Mouse (Mus musculus) megakaryocyte progenitor cell, adult 5-6 weeks (primary cell): ENCODE results near the gene Vmn2r58. TPM values are rescaled to one million over a fixed set of nuclear protein-coding genes. Genes with fewer than 3 reads are reported as not detected.
"Not testable (repeated sequence)": the region's sequence is repeated elsewhere in the genome, so short reads cannot be mapped to it uniquely, and the experiment has no call there.

ENCODE experiments used
- ATAC-seq: replicated peaks from 2 replicates; pipeline ENCODE4 v1.8.0; 2016; ENCODE audit warnings: mild to moderate bottlenecking, moderate TSS enrichment, inconsistent platforms; ENCODE audit not compliant: poor library complexity
- total RNA-seq, 2 experiments: library from RNA; stranded (forward) in 1 of 2; stranded (reverse) in 1 of 2; fragments of 157-497, 149-512 nt in 1 of 2; fragments of 200-1000 nt in 1 of 2; gene quantifications; 2 replicates each; pipeline versions ENCODE4 v1.2.3 to v1.2.4; 2015 to 2017

The Vmn2r58 gene
- not detected in 2 replicates for total RNA-seq (2015)
- not detected in 2 replicates for total RNA-seq (2017)

DNA sequence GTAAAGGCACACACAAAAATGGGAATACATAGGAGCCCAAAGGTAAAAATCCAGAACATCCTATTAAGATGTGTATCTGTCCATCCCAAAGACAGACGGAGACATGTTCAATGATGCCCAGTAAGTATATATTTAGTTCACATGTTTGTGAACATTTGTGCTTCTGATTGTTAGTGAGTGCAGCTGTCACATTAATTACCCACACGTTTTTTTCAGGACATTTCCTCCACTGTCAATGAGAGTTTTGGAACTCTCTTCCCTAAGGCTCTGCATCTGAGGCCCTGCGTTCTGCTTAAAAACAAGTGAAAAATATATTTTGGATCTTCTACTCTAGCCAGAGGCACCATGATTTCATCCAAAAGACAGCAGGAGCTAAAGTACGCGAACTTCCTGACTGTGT, at the start of gene Vmn2r58:
TSS of gene Vmn2r58 (minus strand) at position 101 of the 400 bp plus-strand sequence.
- not testable (repeated sequence) for ATAC-seq

Other genes with a start within 250 kb of the Vmn2r58 start
- 8.2 and 14.7 TPM in 2 replicates for gene Zfp788, start 239.5 kb downstream of the Vmn2r58 start, total RNA-seq (2015)
- 4.8 and 7.6 TPM in 2 replicates for gene Zfp788, start 239.5 kb downstream of the Vmn2r58 start, total RNA-seq (2017)
- not detected in 2 replicates for gene Vmn2r59, start 186.3 kb upstream of the Vmn2r58 start, total RNA-seq (2015)
- not detected in 2 replicates for gene Vmn2r59, start 186.3 kb upstream of the Vmn2r58 start, total RNA-seq (2017)
- gene Vmn2r60, start 235.1 kb upstream of the Vmn2r58 start, total RNA-seq (2015) = 0.02 TPM in 1 of 2 replicates, not detected in the other
- not detected in 2 replicates for gene Vmn2r60, start 235.1 kb upstream of the Vmn2r58 start, total RNA-seq (2017)